Mouse (Mus musculus) ES-CJ7 (cell line): ENCODE results near the gene Zswim8.
A peak's percentile ranks its signal among the peaks of the same experiment; 100 is the strongest.

ENCODE experiments used
- DNase-seq: peaks from one replicate; pipeline ENCODE4 v3.0.0; 2011; ENCODE audit warnings: low read depth, low spot score

Zswim8 gene

GRCm38 (mm10) chr14:20707201-20708190 is at the start of gene Zswim8:
Gene Zswim8, plus strand, starts transcription at chr14:20707552.
- peak; percentile 56 for DNase-seq

DNA sequence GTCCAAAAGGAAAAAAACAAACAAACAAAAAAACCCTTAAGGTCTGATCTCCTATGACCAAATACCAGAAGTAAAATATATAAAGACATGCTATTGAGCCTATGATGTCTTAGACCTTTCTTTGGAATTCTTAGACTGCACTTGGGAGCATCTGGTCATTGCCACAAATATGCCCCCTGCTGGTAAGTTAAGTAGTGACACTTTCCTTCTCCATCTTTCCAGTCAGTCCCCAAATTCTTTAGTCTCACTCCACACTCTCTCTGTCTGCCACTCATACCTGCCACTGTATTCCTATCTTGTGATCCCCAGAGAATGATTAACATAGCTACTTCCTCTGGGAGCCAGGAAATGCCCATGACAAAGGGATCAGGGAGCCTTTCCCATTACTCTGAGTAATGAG is 49.0 kb upstream of the Zswim8 start:
- peak; percentile 59 for DNase-seq

DNA sequence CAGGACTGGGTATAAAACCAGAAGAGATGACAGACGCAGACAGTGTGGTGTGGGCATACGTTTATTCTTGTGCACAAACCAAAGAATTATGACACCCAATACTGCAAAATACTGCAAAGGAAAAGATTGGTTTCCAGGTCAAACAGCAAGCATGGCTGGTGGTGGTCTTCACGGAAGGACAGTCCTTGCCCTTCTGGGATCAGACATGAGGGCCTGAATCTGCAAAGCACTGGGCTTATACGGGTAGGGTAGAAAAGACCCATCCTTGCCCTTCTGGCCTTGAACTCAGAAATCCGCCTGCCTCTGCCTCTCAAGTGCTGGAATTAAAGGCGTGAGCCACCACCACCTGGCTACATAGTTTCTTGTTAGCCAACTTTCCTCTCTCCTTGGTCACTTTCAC is 48.5 kb upstream of the Zswim8 start:
- no peak for DNase-seq

DNA sequence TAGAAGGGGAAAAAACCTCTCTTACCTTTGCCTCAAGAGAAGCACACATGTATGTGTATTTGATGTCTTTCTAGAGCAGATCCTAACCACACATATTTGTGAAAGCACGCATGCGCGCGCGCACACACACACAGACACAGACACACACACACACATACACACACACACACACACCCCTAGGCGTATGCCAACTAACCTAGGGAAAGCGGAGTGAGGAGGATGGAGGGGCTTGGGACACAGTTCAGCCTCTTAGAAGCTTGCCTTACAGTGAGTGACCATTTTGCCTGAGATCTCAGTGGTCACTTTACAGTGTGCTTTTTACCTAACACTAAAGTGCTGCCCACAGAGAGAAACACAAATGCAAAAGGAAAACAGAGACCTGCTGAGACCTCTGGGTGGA is 47.7 kb upstream of the Zswim8 start:
- no peak for DNase-seq

DNA sequence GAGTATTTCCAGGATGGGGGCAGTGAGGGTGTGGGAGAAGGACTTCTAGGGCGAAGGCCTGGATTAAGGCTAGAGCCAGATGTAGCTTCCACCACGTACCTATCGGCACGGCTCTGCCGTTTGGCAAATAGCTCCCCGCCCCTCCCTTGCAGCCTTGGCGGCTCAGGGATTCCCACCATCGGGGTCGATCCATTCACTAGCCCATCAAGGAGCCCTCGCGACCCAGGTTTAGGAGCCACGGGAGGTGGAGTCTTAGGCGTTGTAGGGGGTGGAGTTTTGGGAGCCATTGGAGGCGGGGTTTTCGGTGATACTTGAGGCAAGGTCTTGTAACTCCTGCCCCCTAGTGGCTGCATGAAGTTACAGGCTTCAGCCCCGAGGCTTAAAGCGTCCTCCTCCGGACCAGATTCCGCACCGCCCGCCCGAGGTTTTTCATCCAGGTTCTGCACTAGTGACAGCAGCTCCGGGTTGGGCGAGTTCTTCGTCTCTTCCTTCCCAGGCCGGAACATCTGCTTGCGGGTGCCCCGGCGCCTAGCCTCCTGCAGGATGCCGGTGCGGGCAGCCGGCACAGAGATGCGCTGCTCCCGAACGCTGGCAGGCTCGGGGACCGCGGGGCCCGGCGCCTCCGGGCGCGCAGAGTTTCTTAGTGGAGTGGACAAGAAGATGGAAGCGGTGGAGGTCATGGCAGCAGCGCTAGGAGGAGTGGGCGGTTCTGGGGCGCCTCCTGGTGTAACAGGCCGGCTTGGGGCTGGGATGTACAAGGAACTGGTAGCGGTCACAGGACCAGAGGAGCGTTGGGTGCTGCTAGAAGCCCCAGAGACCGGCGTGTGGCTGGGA is 46.3 kb upstream of the Zswim8 start:
- DNase-seq = peak; percentile 99

GRCm38 (mm10) chr14:20661661-20662331 is 45.6 kb upstream of the Zswim8 start:
- DNase-seq = no peak

- DNase-seq = no peak
Observed at GRCm38 (mm10) chr14:20662740-20663139, 44.6 kb upstream of the Zswim8 start.

DNA sequence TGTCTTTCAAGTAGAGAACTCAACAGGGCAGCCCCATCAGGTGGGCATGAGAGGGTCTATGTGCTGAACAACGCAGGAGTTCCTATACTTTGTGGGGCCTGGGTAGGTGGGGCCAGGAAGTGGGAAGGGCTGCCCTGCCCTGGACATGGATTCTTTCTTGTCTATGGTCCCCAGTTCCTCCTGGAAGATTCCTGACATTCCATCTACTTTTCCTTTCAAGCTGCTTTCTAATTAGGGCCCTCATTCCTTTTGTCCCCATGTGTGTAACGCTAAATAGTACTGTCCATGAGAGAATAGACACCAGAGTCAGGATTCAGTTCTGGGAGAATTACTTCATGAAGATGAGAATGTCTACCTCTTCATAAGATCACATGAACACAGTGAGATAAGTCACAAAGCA is 43.8 kb upstream of the Zswim8 start:
- no peak for DNase-seq

DNA sequence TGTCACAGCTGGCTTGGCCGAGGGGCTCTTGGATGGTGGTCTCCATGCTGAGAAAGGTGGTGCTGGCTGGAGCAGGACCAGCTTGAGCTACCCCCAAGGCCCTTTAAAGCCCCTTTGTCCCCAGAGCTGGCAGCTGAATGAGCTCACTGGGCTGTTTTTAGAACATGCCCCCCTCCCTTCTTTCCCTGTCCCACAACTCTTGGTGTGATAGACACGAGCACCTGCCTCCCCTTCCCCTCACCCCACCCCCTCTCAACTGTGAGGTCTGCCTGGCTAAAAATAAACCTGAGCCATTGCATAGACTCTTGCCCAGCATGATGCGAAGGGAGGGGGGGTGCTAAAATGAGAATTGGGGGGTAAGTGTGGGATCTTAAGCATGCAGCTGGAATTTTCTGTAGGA is 42.9 kb upstream of the Zswim8 start:
- no peak for DNase-seq

DNA sequence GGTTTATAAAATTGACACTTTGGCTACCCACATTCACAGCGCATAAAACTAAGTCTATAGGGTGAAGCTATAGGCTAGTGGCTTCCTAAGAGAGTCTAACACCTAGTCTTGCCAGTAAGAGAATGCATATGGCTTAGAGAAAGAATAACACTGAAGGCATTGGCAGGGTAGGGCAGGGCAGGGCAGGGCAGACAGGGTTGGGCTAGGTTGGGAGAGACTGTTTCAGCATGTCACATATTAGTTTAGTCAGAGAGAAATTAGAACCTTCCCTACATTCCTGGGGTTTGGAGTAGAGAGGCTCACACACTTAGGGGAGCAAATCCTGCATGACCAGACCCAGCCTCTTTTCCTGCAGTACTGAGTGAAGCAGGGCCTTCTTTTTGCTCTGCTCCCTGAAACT is 39.9 kb upstream of the Zswim8 start:
- DNase-seq = no peak

GRCm38 (mm10) chr14:20668154-20668810 is 39.1 kb upstream of the Zswim8 start, which contains the start of gene Synpo2l:
Gene Synpo2l, minus strand, starts transcription at chr14:20668354.
- DNase-seq = no peak

DNA sequence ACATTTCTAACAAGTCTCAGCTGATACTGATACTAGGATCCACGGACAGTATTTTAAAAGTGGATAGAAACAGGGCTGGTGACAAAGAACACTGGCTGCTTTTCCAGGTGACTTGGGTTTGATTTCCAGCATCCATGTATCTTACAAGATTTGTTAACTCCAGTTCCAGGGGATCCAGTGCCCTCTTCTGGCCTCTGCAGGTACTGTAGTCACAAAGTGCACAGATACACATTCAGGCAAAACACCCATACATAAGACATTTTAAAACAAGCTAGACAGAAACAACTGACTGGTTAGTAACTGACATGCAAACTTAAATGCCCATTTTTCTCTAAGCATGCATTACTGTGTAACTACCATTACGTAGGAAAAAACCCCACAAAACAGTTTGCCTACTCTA is 34.4 kb upstream of the Zswim8 start:
- DNase-seq = peak; percentile 89

GRCm38 (mm10) chr14:20673735-20674063 is 33.7 kb upstream of the Zswim8 start:
- peak; percentile 88 for DNase-seq

- DNase-seq = peak; percentile 99
Observed at GRCm38 (mm10) chr14:20674064-20674833, 33.1 kb upstream of the Zswim8 start, which contains the start of gene Sec24c. Gene Sec24c, plus strand, starts transcription at chr14:20674308.

GRCm38 (mm10) chr14:20677906-20678305 is 29.4 kb upstream of the Zswim8 start:
- no peak for DNase-seq

DNA sequence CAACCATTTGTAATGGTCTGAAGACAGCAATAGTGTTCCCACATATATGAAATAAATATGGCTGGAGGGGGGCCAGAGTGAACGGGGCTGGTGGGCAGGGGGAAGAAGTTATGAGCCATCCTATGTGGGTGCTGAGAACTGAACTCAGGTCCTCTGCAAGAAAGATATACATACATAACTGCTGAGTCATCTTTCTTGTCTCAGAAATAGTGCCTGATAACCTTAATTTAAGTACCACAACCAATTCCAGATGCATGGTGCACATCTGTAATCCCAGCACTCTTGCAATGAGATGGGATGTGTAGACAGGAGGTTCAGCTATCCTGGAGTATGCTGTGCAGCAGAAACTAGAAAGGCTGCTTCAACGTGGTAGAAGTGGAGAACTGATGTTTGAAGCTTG is 25.6 kb upstream of the Zswim8 start:
- no peak for DNase-seq

DNA sequence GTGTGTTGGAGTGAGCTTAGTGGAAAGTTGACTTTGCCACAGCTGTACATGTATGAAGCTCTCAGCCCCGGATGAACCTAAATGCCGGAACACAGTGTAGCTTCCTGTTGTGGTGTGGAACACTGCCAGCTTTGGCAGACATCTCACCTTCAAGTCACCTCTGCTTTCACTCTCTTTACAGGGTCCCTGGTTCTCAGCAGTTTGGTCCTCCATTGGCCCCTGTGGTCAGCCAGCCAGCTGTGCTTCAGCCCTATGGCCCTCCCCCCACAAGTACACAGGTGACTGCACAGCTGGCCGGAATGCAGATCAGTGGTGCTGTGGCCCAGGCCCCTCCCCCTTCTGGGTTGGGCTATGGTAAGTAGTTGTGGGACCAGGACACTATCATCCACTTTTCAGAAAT is 24.9 kb upstream of the Zswim8 start:
- no peak for DNase-seq

DNA sequence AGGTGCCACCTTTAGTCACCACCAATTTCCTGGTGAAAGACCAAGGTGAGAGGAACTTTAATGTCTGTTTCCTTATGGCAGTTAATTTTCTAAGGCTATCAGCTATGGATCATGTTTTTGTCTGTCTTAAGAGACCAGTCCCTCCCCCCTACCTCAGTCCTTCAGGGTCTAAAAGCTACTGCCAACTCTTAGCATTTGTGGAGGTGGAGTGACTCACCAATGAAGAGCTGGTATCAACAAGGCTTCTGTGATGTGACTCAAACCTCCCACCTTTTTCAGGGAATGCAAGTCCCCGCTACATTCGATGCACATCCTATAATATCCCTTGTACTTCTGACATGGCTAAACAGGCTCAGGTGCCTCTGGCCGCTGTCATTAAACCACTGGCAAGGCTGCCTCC is 20.8 kb upstream of the Zswim8 start:
- DNase-seq = no peak

DNA sequence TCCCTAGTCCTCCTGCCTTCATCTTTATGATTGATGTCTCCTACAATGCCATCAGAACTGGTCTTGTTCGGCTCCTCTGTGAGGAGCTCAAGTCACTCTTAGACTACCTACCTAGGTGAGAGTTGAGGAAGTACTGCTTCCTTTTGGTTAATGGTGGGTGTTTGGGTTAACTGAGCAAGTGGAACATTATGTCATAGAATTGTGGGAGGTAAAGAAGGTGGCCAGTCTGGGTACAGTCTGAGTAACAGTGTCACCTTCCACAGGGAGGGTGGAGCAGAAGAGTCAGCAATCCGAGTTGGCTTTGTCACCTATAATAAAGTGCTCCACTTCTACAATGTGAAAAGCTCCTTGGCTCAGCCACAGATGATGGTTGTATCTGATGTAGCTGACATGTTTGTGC is 18.3 kb upstream of the Zswim8 start:
- DNase-seq = no peak

GRCm38 (mm10) chr14:20691772-20692171 is 15.6 kb upstream of the Zswim8 start:
- no peak for DNase-seq
